Mouse (Mus musculus) CD4-positive naive resting alpha-beta T cell, adult 76 days (primary cell): ENCODE measurements around the gene Inafm2. TPM values are rescaled to one million over a fixed set of nuclear protein-coding genes. Genes with fewer than 3 reads are reported as not detected.

Experiments used
- total RNA-seq: library from RNA; stranded (reverse); gene quantifications from one replicate; pipeline ENCODE4 v1.2.4, GENCODE M21; 2023

The Inafm2 gene
- 18.5 TPM for total RNA-seq

GRCm38 (mm10) chr2:118745232-118745884 lies at the start of gene Inafm2:
Gene Inafm2 (plus strand): TSS chr2:118745758.

GRCm38 (mm10) chr2:118703913-118704730 lies 41.4 kb upstream of the Inafm2 start, which contains the start of gene Ankrd63:
Gene Ankrd63 (minus strand): TSS chr2:118703963.

GRCm38 (mm10) chr2:118728337-118728736 lies 17.2 kb upstream of the Inafm2 start, which contains the start of gene Plcb2:
Gene Plcb2 (minus strand): TSS chr2:118728438.

GRCm38 (mm10) chr2:118761906-118762783 lies 16.6 kb downstream of the Inafm2 start, which contains the start of gene Ccdc9b:
Gene Ccdc9b (minus strand): TSS chr2:118762661.

GRCm38 (mm10) chr2:118772158-118772874 lies 26.8 kb downstream of the Inafm2 start, which contains the start of gene Phgr1:
Gene Phgr1 (plus strand): TSS chr2:118772769.

GRCm38 (mm10) chr2:118779504-118780480 lies 34.2 kb downstream of the Inafm2 start, which contains the start of gene Disp2:
Gene Disp2 (plus strand): TSS chr2:118779719.

Other genes starting within 250 kb of the Inafm2 start
- 8.6 TPM for gene Bmf, start 196.1 kb upstream of the Inafm2 start, total RNA-seq
- 2.4 TPM for gene Bub1b, start 147.5 kb upstream of the Inafm2 start, total RNA-seq
- gene Pak6, start 82.5 kb upstream of the Inafm2 start, total RNA-seq, result 0.12 TPM
- gene Ankrd63, start 41.8 kb upstream of the Inafm2 start, total RNA-seq, result 0.88 TPM
- 96.4 TPM for gene Plcb2, start 17.3 kb upstream of the Inafm2 start, total RNA-seq
- gene Ccdc9b, start 16.9 kb downstream of the Inafm2 start, total RNA-seq, result not detected
- not detected for gene Phgr1, start 27.0 kb downstream of the Inafm2 start, total RNA-seq
- not detected for gene Disp2, start 34.0 kb downstream of the Inafm2 start, total RNA-seq
- gene Knstrn, start 68.2 kb downstream of the Inafm2 start, total RNA-seq, result 5.5 TPM
- 65.2 TPM for gene Ivd, start 116.2 kb downstream of the Inafm2 start, total RNA-seq
- gene Bahd1, start 154.6 kb downstream of the Inafm2 start, total RNA-seq, result 33.9 TPM
- gene Chst14, start 180.7 kb downstream of the Inafm2 start, total RNA-seq, result 1.3 TPM